Mouse (Mus musculus) heart, postnatal 0 days (tissue): ENCODE measurements at regions not wholly inside any gene's neighbourhood (a gene's known extent, or its start where the extent isn't known, plus 50 kb on each side); places are given as distances from the start of the nearest gene placed in this dataset.

ENCODE experiments used
- CTCF ChIP-seq: IDR thresholded peaks from 2 replicates; pipeline ENCODE4 v1.5.1; 2016; ENCODE audit warnings: antibody characterized with exemption, control low read depth, low read depth
- EP300 ChIP-seq: IDR thresholded peaks from 2 replicates; pipeline ENCODE4 v1.6.1; 2016; ENCODE audit warnings: antibody characterized with exemption, low read depth

GRCm38 (mm10) chr5:103365700-103366448, 59.1 kb upstream of the Ptpn13 start:
- TF ChIP-seq CTCF (no peak), EP300 (no peak)
